Mouse (Mus musculus): ENCODE data around the gene Gpatch2. TPM values are rescaled to one million over a fixed set of nuclear protein-coding genes. Genes with fewer than 3 reads are reported as not detected.
A peak's percentile ranks its signal among the peaks of the same experiment; 100 is the strongest.

The Gpatch2 gene
- total RNA-seq (2021): 10 to 100 TPM in 1 of 2 experiments, 1 to 10 TPM in 1; 8.5 to 10.6 TPM
- long read RNA-seq, experiment 1, full-length matches to known transcripts: 1 of 1 reads
- long read RNA-seq, experiment 1, partial matches to known transcripts: 0 of 1 reads
- long read RNA-seq, experiment 1, other reads (novel, unspliced or antisense): 0 of 1 reads
- long read RNA-seq, experiment 2, full-length matches to known transcripts: 1 of 1 reads
- long read RNA-seq, experiment 2, partial matches to known transcripts: 0 of 1 reads
- long read RNA-seq, experiment 2, other reads (novel, unspliced or antisense): 0 of 1 reads

DNA sequence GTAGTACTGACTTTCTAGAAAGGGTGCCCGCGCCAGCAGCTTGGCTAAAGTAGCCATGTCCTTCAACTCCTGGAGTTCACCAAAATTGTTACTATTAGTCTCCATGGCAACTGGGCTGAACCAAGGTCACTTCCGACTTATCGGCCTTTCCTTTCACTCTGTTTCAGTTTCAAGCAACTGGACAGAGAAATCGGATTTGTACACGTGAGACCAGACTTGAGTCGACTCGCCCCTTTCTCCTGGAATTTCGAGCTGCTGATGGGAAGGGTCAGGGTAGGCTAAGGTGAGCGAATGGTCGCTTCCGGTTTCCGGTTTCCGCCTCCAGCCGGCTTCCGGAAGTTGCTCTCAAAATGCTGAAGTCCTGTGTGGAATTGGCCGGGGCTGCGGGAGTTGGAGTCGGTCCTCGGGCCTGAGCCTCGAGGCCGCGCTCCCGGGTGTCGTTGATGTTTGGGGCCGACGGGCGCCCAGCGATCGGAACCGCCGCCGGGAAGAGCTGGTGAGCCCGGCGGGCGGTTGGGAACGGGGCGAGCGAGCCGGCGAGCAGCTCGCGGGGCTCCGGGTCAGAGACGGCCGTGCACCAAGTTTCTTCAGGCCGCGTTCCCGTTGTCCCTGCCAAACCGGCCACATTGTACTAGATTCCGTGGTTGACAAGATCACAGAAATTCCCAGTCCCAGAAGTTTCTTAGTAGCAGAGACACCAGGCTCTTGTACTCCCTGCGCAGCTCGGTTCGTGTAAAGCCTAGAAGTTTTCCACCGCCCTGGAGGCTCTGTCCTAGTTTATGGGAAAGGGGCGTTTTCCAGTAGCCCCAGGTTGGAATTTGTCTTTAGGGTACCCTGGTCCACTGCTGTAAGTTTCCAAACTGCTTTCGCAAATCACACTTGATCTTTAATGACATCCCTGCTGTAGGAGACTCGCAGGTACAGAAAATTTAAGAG lies at the start of gene Gpatch2, which contains the start of gene Spata17:
Gene Gpatch2, plus strand, starts transcription at position 328 of the 936 bp plus-strand sequence.
Gene Spata17, minus strand, starts transcription at position 285 of the 936 bp plus-strand sequence.
- peak; percentile 86 to 87 for DNase-seq

DNA sequence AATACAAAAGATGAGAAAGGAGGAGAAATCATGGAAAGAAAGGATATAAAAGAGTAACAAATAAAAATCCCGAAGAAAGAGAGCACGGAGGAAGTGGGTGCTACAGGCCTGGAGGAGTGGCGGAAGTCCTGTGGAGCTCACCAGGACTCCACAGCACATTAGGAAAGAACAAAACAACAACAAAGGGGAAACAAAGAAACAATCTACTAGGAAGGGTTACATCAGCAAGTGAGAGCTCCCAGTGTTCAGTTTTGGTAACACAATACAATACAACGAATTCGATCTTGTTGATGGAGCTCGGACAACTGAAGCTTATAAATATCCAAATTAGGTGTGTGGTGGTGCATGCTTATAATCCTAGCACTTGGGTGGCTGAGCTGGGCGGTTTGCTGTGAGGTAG lies 45.7 kb upstream of the Gpatch2 start:
- DNase-seq: no peak

DNA sequence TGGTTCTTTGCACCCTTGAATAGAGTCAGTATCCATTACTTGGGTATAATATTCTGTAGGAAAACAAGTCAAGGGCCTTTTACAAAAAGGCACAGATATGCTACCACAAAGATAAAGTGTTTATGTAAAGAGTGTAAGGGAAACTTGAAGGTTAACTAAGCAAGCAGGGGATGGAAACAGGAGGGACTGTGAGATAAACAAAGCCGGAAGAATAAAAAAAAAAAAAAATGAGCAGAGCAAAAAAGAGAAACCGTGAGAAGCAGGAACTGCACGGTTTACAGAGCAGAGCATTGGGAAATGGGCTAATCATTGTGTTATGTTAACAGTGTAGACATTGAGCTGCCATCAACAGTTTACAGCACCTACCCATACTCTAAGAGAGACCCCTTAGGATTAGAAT lies 44.9 kb upstream of the Gpatch2 start:
- DNase-seq: no peak

DNA sequence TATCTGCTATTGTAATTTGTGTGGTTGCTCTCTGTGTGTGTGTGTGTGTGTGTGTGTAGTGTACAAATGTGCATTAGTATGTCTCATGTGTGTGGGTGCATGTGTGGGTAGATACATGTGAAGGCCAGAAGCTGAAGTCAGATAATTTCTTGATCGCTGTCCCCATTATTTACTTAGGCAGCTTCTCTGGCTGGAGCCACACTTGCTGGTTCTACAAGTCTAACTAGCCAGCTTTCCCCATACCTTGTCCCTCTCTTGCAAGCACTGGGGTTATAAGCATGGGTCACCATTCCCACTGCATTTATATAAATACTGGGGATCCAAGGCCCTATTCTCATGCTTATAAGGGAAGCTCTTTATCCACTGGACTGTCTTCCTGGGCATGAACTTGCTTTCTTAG lies 39.3 kb upstream of the Gpatch2 start:
- DNase-seq: no peak

DNA sequence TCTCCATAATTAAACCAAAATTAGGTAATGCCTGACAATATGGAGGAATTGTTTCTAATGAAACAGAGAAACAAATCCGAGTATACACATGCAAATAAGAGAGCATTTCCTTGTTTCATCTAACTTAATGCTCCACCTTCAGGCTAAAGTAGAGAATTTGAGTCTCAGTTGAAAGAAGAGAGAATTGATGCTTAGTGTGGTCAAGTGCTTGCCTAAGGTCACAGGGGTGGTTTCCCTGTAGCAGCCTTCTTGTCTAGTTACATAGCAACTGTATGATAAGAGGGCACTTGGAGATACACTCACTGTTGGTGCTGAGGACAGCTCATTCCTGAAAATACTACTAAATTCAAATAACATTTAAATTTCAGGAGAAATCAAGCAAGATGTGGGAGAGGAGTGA lies 36.8 kb upstream of the Gpatch2 start:
- DNase-seq: no peak

DNA sequence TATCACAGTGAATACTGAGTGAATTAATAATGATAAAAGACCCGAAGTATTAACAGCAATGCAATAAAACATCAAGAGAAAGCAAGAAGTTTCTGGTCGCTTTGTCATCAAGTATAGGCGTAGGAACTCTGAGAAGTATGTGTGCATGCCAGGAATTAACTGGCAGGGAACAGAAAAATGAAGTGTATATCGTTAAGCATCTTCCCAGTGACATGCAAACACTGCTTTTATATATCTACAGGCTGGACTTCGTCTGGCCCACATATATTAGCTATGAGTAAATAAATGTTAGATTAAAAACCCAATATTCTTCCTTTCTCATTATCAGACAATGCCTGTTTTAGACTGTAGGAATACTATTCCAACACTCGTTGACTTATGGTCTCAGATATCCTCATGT lies 9.8 kb upstream of the Gpatch2 start:
- DNase-seq: no peak

DNA sequence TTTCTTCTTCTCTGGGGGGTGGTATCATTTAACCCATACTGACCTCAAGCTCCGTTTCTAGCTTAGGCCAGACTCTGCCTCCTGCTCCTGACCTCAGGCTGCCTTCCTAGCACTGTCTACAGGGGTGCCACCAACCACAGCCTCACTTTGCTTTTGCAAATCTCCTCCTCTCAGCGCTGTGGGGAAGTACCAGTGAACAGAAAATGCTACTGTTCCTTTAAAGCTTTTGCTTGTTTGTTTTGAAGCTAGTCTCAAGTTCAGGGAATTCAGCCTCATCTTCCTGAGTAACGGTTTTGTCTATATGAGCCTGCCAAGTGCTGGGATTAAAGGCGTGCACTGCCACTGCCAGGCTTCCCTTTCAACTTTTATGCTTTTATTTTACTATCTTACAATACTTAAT lies 5.8 kb upstream of the Gpatch2 start:
- no peak for DNase-seq

DNA sequence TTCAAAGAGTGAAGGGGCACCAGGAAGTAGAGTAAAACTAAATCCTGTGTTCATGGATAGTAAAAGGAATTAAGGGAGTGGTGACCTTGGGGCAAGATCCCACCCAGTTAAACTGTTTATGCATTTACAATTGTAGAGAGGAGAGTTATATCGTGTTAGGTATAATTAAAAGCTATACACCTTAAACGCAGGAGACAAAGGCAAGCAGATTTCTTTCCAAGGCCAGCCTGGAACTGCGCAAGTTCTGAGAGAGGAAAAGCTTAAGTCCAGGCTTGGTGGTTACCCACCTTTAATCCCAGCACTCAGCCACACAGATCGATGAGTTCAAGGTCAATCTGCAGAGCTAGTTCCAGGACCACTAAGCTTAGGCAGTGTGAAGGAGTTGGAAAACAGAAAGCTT lies 4.6 kb upstream of the Gpatch2 start:
- no peak for DNase-seq

DNA sequence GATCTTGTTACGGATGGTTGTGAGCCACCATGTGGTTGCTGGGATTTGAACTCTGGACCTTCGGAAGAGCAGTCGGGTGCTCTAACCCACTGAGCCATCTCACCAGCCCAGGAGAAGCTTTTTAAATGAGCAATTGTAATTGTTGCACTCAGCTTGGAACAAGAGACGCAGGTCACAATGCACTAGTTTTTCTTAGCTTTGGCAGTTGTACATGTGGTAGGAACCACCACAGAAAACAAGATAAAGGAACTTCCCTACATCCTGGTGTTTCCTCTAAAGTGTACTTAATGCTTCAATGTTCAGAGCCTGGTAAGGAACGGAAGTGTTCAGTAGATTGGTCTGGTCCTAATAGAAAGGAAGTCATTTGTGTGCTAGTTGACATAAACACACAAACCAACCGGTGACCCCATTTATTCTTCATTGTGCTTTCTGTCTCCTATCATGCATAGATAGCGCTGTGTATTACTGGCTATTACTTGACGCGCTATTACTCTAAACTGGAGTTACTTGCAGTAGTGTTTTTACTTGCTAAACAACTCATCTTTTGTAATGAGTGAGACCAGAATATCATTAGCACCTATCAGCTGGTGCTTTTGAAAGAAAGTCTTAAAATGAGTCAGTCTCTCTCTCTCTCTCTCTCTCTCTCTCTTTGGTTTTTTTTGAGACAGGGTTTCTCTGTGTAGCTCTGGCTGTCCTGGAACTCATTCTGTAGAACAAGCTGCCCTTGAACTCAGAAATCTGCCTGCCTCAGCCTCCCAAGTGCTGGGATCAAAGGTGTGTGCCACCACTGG lies 1.5 kb downstream of the Gpatch2 start:
- DNase-seq: no peak

DNA sequence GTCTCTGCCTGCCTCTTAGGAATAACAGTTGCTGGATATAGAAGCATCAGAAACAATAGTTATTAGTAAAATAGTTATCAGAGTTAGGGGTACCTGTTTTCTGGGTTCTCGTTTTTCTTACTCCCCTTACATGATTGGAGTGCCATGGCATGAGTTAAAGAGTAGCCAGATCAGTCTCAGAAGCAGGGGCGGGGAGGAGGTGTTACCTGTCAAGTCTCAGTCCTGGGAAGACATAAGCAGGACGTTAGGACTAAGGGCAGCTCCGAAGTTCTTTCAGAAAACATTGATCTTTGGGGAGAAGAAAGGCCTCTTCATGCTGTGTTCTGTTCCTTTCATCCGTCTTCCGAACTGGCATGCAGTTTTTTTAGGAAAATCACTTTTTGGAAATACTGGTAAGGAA lies 5.4 kb downstream of the Gpatch2 start:
- no peak for DNase-seq

DNA sequence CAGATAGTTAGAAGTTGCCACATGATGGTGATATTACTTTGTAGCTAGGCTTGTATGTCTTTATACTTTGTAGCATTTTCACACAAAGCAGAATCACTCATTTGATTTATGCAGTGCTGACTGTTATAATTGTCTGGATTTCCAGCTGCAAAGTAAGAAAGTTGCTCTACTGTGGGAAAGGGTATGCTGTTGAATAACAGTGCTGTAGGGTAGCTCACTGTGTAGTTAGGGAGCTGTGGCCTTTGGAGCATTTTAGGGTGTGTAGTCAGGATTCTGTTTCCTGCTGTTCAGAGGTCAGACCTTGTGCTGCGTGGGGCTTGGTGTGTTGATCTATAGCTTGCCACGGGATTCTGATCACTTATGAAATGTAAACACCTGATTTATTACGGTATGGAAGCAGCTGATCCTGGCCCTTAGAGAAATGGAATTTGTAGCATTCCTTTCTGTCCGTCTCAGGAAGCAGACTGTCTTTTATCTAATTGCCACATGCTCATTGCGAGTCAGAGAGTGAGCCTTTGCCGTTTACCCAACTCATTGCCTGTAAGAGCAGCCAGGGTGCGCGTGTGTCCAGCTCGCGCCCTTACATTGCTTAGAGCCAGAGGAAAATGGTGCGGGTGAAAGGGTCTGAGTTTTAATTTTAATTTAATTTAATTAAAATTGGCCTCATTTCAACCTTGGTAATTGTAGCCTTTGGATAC lies 11.2 kb downstream of the Gpatch2 start:
- DNase-seq: peak in 1 of 2 experiments; percentile 8

DNA sequence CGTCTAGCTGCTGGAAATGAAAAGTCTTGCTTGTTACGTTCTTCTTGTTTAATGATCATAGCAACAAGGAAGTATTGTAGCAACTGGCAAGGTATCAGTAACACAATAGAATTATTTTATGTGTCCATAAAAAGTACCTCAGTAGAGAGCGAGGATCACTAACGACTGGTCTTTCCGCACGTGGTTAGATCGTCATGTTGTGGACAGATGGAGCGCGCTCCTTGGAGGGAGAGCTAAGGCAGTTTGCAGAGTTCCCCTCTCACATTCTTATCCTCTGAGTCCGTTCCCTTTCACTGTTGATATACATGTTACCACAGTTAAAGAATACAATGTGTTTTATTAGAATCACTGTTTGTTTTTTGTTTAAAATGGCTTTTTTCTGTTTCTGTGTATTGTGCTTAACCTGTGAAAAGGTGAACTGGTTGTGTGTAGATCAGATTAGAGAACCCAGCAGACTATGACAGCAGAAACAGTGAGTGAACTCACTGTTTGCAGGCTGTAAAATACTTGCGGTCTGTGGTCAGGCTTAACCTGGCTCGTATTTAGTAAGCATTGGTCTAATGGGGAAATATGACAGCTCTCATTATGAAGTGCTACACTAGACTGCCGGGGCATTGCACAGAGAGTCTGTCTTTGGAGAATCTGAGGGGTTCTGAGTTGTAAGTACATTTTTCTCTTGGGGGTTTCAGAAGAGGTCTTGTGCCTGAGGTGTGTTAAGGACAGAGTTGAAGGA lies 13.3 kb downstream of the Gpatch2 start:
- DNase-seq: no peak

DNA sequence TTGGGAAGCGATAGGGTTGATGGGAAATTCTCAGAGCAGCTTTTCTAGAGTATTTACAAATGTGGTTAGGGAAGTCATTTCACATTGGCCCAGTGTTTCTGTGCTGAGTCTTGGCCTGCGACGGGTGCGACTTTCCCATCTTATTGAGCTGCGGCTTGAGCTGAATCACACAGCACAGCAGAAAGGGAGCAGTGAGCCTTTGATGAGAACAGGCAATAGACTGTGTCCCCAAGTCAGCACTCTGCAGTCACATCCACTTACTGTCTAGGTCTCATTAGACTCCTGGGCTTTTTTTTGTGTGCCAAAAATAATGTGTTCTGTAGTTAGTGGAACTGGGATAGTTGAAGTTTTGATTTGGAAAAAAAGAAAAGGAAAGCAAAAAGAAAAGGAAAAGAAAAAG lies 14.9 kb downstream of the Gpatch2 start:
- DNase-seq: no peak

DNA sequence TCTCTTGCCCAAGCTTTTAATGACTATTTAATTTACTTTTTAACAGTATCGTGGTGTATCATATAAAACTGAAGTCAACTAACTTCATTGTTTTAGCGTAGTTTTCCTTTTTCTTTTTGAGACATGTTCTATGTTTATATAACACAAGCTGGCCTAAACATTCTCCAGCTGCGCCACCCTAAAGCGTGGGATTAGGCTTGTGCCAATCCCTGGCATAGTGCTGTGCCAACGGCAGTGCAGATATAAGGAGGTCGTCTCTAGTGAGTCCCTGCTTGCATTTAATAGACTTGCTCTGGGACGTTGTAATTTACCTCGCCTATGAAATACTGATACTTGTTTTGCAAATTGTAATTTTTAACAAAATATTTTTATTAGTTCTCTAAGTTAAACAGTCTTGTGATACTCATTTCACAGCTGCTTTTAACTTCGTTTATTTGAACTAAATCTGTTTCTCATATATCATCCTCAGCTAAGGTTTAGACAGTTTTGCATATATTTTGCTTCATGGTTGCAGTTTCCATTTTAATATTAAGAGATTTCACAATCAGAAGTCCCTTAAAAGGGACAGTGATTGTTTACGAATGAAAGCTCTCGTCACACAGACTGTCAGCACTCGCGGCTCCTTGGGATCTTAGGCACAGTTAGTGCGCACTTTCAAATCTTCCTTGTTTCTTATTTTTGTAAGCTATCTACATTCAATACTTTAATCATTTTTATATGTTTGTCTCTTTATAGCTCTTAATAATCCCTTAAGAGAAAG lies 17.1 kb downstream of the Gpatch2 start:
- DNase-seq: no peak

DNA sequence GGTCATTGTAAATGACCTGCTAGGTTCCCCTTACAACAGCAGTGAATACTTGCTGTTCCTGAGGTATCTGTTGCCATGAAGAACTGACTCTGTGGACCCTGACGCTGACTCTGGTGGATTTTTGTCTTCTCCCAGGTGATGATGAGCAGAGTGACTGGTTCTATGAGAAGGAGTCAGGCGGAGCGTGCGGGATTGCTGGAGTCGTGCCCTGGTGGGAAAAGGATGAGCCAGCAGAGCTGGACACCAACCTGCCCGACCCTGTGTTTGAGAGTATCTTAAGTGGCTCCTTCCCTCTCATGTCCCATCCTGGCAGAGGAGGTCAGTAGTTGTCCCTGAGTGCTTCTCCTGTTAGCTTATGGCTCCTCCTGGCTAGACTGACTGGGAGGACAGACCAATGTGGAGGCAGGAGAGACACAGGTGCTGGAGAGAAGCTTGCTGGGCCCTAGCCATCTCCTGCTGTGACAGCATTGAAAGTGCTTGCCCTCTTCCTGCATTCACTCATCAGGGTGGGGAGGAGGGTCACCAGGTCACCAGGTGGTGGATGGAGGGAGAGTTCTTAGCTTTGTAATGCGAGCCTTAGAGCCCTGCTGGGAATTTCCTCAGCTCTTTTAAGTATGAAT lies 17.8 kb downstream of the Gpatch2 start:
- no peak for DNase-seq

DNA sequence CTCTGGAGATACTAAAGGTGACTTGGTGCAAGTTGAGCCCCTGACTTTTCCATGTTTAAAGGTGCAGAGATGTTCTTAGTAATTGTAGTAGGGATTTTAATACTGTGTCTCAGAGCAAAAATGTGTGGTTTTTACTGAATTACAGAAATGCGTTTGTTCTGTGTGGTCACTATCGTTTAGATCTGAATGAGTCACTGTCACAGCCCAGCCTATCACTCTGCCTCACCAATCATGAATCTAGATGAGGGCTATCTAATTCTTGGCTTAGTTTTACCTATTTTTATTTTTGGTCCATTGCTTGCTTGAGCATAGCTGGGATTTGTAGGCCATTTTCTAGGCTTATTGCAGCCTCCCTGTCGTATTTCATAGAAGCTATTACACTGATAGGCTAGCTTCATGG lies 19.9 kb downstream of the Gpatch2 start:
- DNase-seq: no peak

DNA sequence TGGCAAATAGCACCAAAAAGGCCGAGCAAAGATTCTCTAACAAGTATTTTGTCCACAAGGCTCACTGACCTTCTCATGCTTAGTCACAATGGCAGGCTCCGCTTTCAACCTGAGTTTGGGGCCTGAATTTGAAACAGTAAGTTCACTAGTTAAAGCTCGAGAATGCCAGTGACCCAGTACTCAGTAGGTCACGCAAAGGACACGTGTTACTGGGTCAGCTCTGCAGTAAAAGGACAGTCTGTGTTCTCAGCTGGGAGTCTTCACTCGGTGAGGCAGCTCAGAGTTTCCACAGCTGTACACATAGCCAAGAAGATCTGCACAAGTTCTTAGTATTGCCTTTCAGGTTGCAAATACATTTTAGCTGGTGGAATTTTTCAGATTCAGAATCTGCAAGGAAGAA lies 21.0 kb downstream of the Gpatch2 start:
- DNase-seq: no peak

DNA sequence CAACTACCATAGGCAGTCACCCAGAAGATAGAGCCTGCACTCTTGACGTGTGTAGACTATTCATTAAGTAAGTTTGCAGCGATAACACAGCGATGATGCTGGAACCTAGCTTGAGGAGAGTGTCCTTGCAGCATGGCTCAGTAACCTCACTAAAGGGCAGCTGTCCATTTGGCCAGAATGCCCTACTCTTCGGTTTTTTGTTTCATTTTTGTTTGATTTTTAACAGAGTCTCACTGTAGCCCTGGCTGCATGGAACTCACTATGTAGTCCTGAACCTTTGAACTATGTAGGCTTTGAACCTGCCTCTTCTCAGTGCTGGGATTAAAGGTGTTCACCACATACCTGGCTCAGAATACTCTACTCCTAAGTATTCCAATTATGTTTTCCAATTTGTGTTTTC lies 22.8 kb downstream of the Gpatch2 start:
- DNase-seq: no peak

DNA sequence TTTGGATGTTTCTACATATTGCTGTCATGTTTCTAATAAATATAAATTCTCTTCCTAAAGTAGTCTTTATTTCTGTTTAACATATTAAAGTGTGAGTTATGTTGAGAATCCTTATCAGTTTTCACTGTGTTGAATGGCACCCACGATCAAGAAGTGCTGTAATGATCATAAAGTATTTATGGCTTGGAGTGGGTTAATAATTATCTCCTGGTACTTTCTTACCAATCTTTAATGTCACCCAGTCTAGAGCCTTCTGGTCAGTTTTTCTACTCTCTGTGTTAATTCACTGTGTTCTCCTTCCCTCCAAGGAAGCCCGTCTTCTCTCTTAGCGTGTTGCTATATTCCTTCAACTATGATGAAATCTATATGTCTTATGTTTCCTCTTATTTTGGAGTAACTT lies 25.0 kb downstream of the Gpatch2 start:
- DNase-seq: no peak

DNA sequence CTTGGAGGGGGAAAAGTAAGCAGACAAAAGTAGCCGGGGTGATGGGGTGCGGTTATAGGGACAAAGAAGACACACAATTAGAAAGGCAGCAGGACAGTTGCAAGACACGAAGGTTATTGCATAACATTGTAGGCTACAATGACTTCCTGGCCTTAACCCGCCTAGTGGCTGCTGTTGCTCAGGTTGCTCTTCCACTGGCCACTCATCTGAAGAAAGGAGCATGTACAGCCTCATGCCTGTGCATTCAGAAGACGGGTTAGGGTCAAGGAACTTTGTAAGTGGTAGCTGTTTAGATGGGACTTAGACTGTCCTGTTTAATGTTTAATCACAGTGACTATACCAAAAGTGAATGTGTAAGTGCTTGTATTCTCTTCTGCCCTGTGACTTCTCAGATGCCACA lies 26.0 kb downstream of the Gpatch2 start:
- no peak for DNase-seq

Measured in heart, adult 18-20 months (tissue).